Mouse (Mus musculus) embryonic facial prominence, embryonic 14.5 days (tissue): ENCODE data around the gene Ptprt. TPM values are rescaled to one million over a fixed set of nuclear protein-coding genes. Genes with fewer than 3 reads are reported as not detected.

Experiments used
- ATAC-seq: fragments of 200-750 bp; cut with Nextera tagmentation; 2 replicates; pipeline ENCODE4 v1.8.0; 2017; ENCODE audit warnings: low read depth, moderate number of reproducible peaks, moderate TSS enrichment
- DNase-seq: peaks from one replicate; pipeline ENCODE4 v3.0.0-alpha.2; 2015; ENCODE audit warnings: low spot score
- H3K27ac ChIP-seq: fragments of 300-500 bp; sonication (generic); replicated peaks from 2 replicates; pipeline ENCODE4 v1.5.1; 2014; ENCODE audit warnings: low read depth, mild to moderate bottlenecking, low read length, moderate library complexity
- H3K27me3 ChIP-seq: fragments of 300-500 bp; sonication (generic); replicated peaks from 2 replicates; pipeline ENCODE4 v1.6.1; 2014; ENCODE audit warnings: low read length; ENCODE audit not compliant: control insufficient read depth, insufficient read depth
- H3K36me3 ChIP-seq: fragments of 300-500 bp; sonication (generic); 2 replicates; pipeline ENCODE4 v1.6.1; 2014; ENCODE audit warnings: low read length, mixed read lengths; ENCODE audit not compliant: control insufficient read depth, insufficient read depth
- H3K4me1 ChIP-seq: fragments of 300-500 bp; sonication (generic); 2 replicates; pipeline ENCODE4 v1.6.1; 2014; ENCODE audit warnings: antibody characterized with exemption, low read length; ENCODE audit not compliant: control insufficient read depth, insufficient read depth
- H3K4me2 ChIP-seq: fragments of 300-500 bp; sonication (generic); 2 replicates; pipeline ENCODE4 v1.6.1; 2014; ENCODE audit warnings: low read depth, mild to moderate bottlenecking, low read length, moderate library complexity, mixed read lengths
- H3K4me3 ChIP-seq: fragments of 300-500 bp; sonication (generic); 2 replicates; pipeline ENCODE4 v1.5.1; 2014; ENCODE audit warnings: low read depth, mild to moderate bottlenecking, low read length
- H3K9ac ChIP-seq: fragments of 300-500 bp; sonication (generic); 2 replicates; pipeline ENCODE4 v1.6.1; 2014; ENCODE audit warnings: low read depth, mild to moderate bottlenecking, low read length, moderate library complexity, mixed read lengths
- H3K9me3 ChIP-seq: fragments of 300-500 bp; sonication (generic); 2 replicates; pipeline ENCODE4 v1.6.1; 2016; ENCODE audit warnings: low read length; ENCODE audit not compliant: control insufficient read depth
- WGBS: fragments of 180-500 bp; shearing (Covaris S2); extraction: QIAGEN DNeasy Blood & Tissue Kit; methylation state at CpG from one replicate; pipeline ENCODE4 v1.1.7; 2014; 5-methylcytosine and 5-hydroxymethylcytosine counted together
- polyA plus RNA-seq: library from polyadenylated mRNA; unstranded; fragments of >200 nt; fragmentation: Nextera tagmentation; extraction: Ambion mirVana; gene quantifications from 2 replicates; pipeline ENCODE4 v1.2.1, GENCODE M21; 2014

The Ptprt gene
- polyA plus RNA-seq, 1 experiment from 2014 or later, result 3.0 TPM

DNA sequence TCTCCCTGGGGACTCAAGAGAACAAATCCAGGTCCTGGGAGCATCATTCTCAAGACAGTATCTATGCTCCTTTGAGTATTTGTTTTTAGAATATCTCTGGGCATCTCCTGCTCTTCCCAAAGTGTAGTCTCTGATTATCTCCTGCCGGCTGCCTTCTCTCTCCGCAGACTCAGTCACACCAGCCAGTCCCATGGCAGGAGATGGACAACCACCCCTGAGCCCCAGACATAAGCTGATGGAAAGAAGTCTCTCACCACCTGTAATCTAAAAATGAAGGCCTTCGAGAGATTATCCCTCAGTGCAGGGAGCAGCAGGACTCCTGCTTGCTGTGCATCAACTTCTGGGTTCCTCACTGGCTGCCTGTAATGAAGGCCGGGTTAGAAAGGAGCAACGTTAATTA, 151.9 kb downstream of the Ptprt start:
- Histone ChIP-seq H3K4me1 (no peaks in the 10 kb centered on the region), H3K36me3 (no peaks in the 10 kb centered on the region), H3K9me3 (no peaks in the 10 kb centered on the region), H3K9ac (no peak overlapping the region), H3K27ac (no peak overlapping the region), H3K27me3 (no peaks in the 10 kb centered on the region), H3K4me2 (no peak overlapping the region), H3K4me3 (no peak overlapping the region)
- WGBS, result 83% methylated on average over 5 of the region's 5 CpGs
- DNase-seq (no peak), ATAC-seq (no peak)

DNA sequence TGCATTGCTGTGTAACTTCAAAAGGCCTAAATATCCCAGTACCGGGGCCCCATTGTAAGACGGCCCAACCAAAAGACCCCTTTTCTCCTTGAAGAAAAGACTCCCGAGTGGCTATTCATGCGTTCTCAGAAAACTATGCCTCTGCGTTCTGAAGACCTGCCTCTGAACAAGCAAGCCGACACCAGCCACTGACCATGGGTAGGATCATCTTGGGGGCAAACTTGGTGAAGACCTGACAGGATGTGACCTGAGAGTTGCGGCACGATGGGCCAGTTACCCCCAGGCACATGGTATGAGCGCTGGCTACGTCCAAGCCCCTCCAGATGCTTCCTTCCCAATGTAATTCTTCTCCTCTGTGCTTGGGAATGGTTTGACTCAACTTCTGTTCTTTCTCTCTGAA, 153.3 kb downstream of the Ptprt start:
- H3K27me3 ChIP-seq, result no peaks in the 10 kb centered on the region
- no peaks in the 10 kb centered on the region for H3K36me3 ChIP-seq
- no peak overlapping the region for H3K27ac ChIP-seq
- no peaks in the 10 kb centered on the region for H3K9me3 ChIP-seq
- no peak overlapping the region for H3K4me3 ChIP-seq
- no peak for ATAC-seq
- H3K4me2 ChIP-seq, result no peak overlapping the region
- no peaks in the 10 kb centered on the region for H3K4me1 ChIP-seq
- 75% methylated on average over 10 of the region's 10 CpGs for WGBS
- no peak for DNase-seq
- H3K9ac ChIP-seq, result no peak overlapping the region

DNA sequence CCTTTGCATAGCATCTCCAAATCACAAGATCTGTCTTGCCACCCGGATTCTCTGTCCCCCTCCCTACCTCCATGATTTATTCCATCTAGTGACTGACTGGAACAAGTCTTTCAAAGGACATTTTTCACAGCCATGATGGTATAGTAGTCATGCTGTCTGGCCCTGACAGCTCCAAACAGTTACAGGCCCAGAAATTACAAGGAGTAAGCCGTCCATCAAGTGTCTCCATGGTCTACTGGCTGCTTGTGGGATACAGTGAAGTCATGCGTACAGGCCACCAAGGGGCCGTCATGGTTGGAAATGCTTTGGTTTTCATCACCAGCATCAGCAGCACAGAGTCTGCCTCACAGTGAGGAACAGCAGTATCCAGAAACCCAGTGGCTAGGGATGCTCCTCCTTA, 156.1 kb downstream of the Ptprt start:
- H3K27ac ChIP-seq, result no peak overlapping the region
- H3K4me2 ChIP-seq, result no peak overlapping the region
- no peaks in the 10 kb centered on the region for H3K27me3 ChIP-seq
- DNase-seq (no peak), ATAC-seq (no peak)
- H3K36me3 ChIP-seq, result no peaks in the 10 kb centered on the region
- H3K9me3 ChIP-seq, result no peaks in the 10 kb centered on the region
- WGBS, result 77% methylated on average over 4 of the region's 4 CpGs
- H3K9ac ChIP-seq, result no peak overlapping the region
- no peaks in the 10 kb centered on the region for H3K4me1 ChIP-seq
- H3K4me3 ChIP-seq, result no peak overlapping the region

DNA sequence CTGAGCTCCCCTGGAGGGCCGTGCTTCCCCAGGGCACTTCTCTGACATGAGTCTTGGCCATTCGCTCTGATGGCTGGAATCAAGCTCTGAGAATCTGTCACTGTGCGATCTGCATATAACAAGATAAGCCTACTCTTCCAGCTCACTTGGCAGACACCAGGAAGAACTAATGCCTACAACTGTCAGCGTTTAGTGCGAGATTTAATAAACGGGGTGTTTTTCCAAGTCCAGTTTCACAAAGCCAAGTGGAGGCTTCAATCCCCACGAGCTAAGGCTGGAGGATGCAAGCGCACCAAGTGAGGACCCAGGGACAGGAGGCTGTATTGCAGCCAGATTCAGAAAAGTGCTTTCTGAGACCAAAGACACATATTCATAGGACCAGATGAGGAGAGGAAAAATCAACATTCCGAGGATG, 161.4 kb downstream of the Ptprt start:
- no peak for ATAC-seq
- H3K27ac ChIP-seq, result no peak overlapping the region
- 81% methylated on average over 9 of the region's 9 CpGs for WGBS
- H3K36me3 ChIP-seq, result no peaks in the 10 kb centered on the region
- no peak overlapping the region for H3K4me2 ChIP-seq
- H3K9ac ChIP-seq, result no peak overlapping the region
- no peaks in the 10 kb centered on the region for H3K27me3 ChIP-seq
- H3K4me3 ChIP-seq, result no peak overlapping the region
- no peaks in the 10 kb centered on the region for H3K4me1 ChIP-seq
- H3K9me3 ChIP-seq, result no peaks in the 10 kb centered on the region
- peak; percentile 15 for DNase-seq

DNA sequence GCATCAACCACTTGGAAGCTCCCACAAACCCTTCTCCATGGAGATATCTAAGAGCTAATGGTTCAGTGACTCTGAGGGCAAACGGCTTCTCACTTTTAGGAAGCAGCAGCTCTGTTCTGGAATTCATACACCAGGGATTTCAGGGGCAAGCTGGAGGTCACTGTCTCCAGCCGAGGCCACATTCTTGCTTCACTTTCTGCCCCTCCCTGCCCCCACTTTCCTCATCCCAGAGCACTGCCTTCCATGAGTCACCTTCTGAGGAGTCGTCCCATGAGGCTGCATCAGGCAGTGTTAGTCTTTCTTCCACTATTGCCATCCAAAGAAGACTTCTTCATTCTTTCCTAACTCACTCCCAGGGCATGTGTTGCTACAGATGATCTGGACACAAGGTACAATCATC, 162.8 kb downstream of the Ptprt start:
- no peaks in the 10 kb centered on the region for H3K27me3 ChIP-seq
- H3K9ac ChIP-seq, result no peak overlapping the region
- no peaks in the 10 kb centered on the region for H3K9me3 ChIP-seq
- H3K36me3 ChIP-seq, result no peaks in the 10 kb centered on the region
- H3K4me1 ChIP-seq, result no peaks in the 10 kb centered on the region
- ATAC-seq (no peak), DNase-seq (no peak)
- H3K4me2 ChIP-seq, result no peak overlapping the region
- no peak overlapping the region for H3K4me3 ChIP-seq
- H3K27ac ChIP-seq, result no peak overlapping the region
- 33% methylated on average over 3 of the region's 3 CpGs for WGBS

DNA sequence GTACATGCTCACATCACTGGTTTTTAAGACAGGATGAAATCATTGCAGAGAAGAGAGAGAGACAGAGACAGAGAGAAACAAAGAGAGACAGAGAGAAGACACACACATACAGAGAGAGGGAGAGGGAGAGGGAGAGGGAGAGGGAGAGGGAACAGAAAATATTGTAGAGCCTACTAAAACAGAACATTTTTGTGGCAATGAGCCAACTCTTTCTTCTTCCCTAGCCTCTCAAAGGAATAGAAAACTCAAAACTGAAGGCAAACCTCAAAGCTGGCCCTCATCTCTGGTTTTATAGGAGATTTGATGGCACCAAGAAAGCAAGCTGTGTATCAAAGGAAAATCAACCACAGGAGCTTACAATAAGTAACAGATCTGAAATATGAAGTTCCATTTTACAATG, 176.9 kb downstream of the Ptprt start:
- Histone ChIP-seq H3K4me1 (no peaks in the 10 kb centered on the region), H3K4me3 (no peak overlapping the region), H3K9me3 (no peaks in the 10 kb centered on the region), H3K27me3 (no peaks in the 10 kb centered on the region), H3K9ac (no peak overlapping the region), H3K4me2 (no peak overlapping the region), H3K27ac (no peak overlapping the region), H3K36me3 (no peaks in the 10 kb centered on the region)
- no peak for ATAC-seq
- peak; percentile 20 for DNase-seq

DNA sequence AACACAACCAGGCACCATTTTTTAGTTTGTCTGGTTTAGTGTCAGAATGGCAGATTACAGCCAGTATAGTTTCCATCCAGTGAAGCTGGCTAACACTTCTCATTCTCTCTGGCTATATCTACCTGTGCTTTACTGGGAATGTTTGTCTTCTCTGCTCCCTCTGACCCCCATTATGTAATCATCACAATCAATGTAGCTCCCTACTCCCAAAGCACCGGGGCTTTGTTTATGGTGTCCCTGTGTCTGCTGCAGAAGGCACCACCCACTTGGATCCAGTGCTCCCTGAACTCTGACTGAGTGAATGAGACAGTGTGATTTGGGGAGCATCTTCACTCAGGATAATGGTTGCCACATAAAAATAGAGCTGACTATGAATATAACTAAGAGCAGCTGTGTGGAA, 217.8 kb downstream of the Ptprt start:
- no peaks in the 10 kb centered on the region for H3K27me3 ChIP-seq
- no peak overlapping the region for H3K9ac ChIP-seq
- ATAC-seq (no peak), DNase-seq (no peak)
- no peak overlapping the region for H3K27ac ChIP-seq
- H3K4me2 ChIP-seq, result no peak overlapping the region
- H3K36me3 ChIP-seq, result no peaks in the 10 kb centered on the region
- H3K4me3 ChIP-seq, result no peak overlapping the region
- WGBS, result 46% methylated on average over 1 of the region's 1 CpGs
- no peaks in the 10 kb centered on the region for H3K4me1 ChIP-seq
- H3K9me3 ChIP-seq, result no peaks in the 10 kb centered on the region

DNA sequence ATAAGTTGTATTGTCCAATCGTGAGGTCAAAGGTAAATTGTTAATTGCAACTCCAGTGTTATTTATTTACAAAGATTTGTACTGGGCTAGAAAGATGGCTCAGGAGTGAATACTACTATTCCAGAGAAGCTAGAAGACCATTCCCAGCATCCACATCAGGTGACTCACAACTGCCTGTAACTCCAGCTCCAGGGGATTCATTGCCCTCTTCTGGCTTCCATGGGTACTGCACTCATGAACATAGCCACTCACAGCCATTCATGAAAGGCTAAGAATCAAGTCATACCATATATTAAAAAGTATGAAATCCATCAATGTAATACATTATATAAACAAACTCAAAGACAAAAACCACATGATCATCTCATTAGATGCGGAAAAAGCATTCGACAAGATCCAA, 224.3 kb downstream of the Ptprt start:
- DNase-seq (no peak), ATAC-seq (no peak)
- WGBS, result 92% methylated on average over 3 of the region's 3 CpGs

DNA sequence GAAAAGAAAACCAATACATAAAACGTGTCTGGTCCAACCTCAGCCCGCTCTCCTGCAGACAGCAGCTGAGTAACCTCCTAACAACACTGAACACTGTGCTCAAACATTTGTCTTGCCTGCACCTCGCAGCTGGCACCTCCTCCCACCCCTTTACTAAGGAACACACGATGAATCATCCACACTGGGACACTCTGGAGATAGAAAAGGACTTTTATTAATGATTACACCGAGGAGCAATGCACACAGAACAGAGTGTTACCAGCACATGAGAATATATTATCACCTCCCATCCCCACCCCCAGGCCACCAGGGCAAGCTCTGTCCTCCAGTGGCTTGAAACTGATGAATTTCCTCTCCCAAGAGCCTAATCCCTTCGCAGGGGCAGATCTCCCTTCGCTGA, 230.8 kb downstream of the Ptprt start:
- H3K9ac ChIP-seq, result no peak overlapping the region
- no peaks in the 10 kb centered on the region for H3K4me1 ChIP-seq
- H3K9me3 ChIP-seq, result no peaks in the 10 kb centered on the region
- ATAC-seq (no peak), DNase-seq (no peak)
- 73% methylated on average over 7 of the region's 7 CpGs for WGBS
- no peaks in the 10 kb centered on the region for H3K36me3 ChIP-seq
- H3K4me2 ChIP-seq, result no peak overlapping the region
- H3K27ac ChIP-seq, result no peak overlapping the region
- H3K27me3 ChIP-seq, result no peaks in the 10 kb centered on the region
- H3K4me3 ChIP-seq, result no peak overlapping the region

More for the DNA sequence above, 224.3 kb downstream of the Ptprt start:
- no peak overlapping the region for H3K4me3 ChIP-seq
- no peaks in the 10 kb centered on the region for H3K9me3 ChIP-seq
- no peak overlapping the region for H3K27ac ChIP-seq
- no peak overlapping the region for H3K9ac ChIP-seq
- H3K4me1 ChIP-seq, result no peaks in the 10 kb centered on the region
- no peaks in the 10 kb centered on the region for H3K27me3 ChIP-seq
- no peaks in the 10 kb centered on the region for H3K36me3 ChIP-seq
- no peak overlapping the region for H3K4me2 ChIP-seq
